Mouse (Mus musculus) stomach, postnatal 0 days (tissue): ENCODE results near the gene Gm20683.

Experiments used
- CTCF ChIP-seq: IDR thresholded peaks from 2 replicates; pipeline ENCODE4 v1.5.1; 2016; ENCODE audit warnings: antibody characterized with exemption, low read depth, mild to moderate bottlenecking, moderate library complexity
- EP300 ChIP-seq: optimal IDR thresholded peaks from 2 replicates; pipeline ENCODE3; 2016; ENCODE audit warnings: antibody characterized with exemption

GRCm38 (mm10) chr17:25817662-25818061, 23.9 kb downstream of the Gm20683 start:
- TF ChIP-seq CTCF (no peak), EP300 (no peak)
